Mouse (Mus musculus): ENCODE data around the gene Miox.

GRCm38 (mm10) chr15:89322670-89323522 is 11.3 kb upstream of the Miox start, which contains the start of gene Adm2:
- TF ChIP-seq POLR2A (IDR thresholded peaks at IDR 0.05; ENCODE audit: borderline replicate concordance, insufficient read depth, low read length) (no peak), CTCF (IDR thresholded peaks at IDR 0.05; ENCODE audit: borderline replicate concordance, insufficient read depth, low read depth, low read length) (no peak)

Data from cerebellum, adult 2 months (tissue).